Mouse (Mus musculus) urinary bladder, adult 18-20 months (tissue): ENCODE results near the gene Ddx39.

ENCODE experiments used
- DNase-seq, 2 experiments: peaks; one replicate each; pipeline ENCODE4 v3.0.0; 2022; ENCODE audit warnings: low spot score in 2 of 2, mixed read lengths in 2 of 2

The Ddx39 gene

GRCm38 (mm10) chr8:83698661-83699453, 16.1 kb upstream of the Ddx39 start, which contains the start of gene Pkn1:
Pkn1 (minus strand) TSS chr8:83699179.
- peak; percentile 61 to 66 for DNase-seq

GRCm38 (mm10) chr8:83699566-83699965, 15.4 kb upstream of the Ddx39 start:
- DNase-seq = no peak

- no peak for DNase-seq
Observed at GRCm38 (mm10) chr8:83700423-83701085, 14.4 kb upstream of the Ddx39 start.

- DNase-seq = no peak
Observed at GRCm38 (mm10) chr8:83703426-83703825, 11.6 kb upstream of the Ddx39 start.

- DNase-seq = no peak
Observed at GRCm38 (mm10) chr8:83706411-83706810, 8.6 kb upstream of the Ddx39 start.

GRCm38 (mm10) chr8:83707554-83707953, 7.4 kb upstream of the Ddx39 start:
- DNase-seq = no peak

GRCm38 (mm10) chr8:83714676-83715030, 324 bp upstream of the Ddx39 start:
- no peak for DNase-seq

GRCm38 (mm10) chr8:83715771-83716170, 794 bp downstream of the Ddx39 start:
- DNase-seq = no peak

GRCm38 (mm10) chr8:83716563-83716962, 1.6 kb downstream of the Ddx39 start:
- no peak for DNase-seq

GRCm38 (mm10) chr8:83719048-83719447, 4.1 kb downstream of the Ddx39 start:
- no peak for DNase-seq

GRCm38 (mm10) chr8:83719693-83720092, 4.7 kb downstream of the Ddx39 start:
- DNase-seq = no peak

- DNase-seq = no peak
Observed at GRCm38 (mm10) chr8:83721405-83722025, 6.5 kb downstream of the Ddx39 start.

- no peak for DNase-seq
Observed at GRCm38 (mm10) chr8:83722631-83723030, 7.7 kb downstream of the Ddx39 start.

GRCm38 (mm10) chr8:83723447-83724083, 8.6 kb downstream of the Ddx39 start:
- no peak for DNase-seq

- peak; percentile 64 to 67 for DNase-seq
Observed at GRCm38 (mm10) chr8:83724697-83725482, 9.9 kb downstream of the Ddx39 start.

GRCm38 (mm10) chr8:83725521-83726102, 10.6 kb downstream of the Ddx39 start:
- no peak for DNase-seq

GRCm38 (mm10) chr8:83729009-83729807, 14.2 kb downstream of the Ddx39 start:
- DNase-seq = no peak

GRCm38 (mm10) chr8:83731906-83732305, 16.9 kb downstream of the Ddx39 start:
- no peak for DNase-seq

GRCm38 (mm10) chr8:83732919-83733318, 17.9 kb downstream of the Ddx39 start:
- no peak for DNase-seq

- no peak for DNase-seq
Observed at GRCm38 (mm10) chr8:83736681-83737080, 21.7 kb downstream of the Ddx39 start.
